Mouse (Mus musculus): ENCODE measurements around the gene Plaa. TPM values are rescaled to one million over a fixed set of nuclear protein-coding genes. Genes with fewer than 3 reads are reported as not detected.
A peak's percentile ranks its signal among the peaks of the same experiment; 100 is the strongest.

The Plaa gene
- polyA plus RNA-seq, 1 experiment from 2014 or later: 88.8 TPM

DNA sequence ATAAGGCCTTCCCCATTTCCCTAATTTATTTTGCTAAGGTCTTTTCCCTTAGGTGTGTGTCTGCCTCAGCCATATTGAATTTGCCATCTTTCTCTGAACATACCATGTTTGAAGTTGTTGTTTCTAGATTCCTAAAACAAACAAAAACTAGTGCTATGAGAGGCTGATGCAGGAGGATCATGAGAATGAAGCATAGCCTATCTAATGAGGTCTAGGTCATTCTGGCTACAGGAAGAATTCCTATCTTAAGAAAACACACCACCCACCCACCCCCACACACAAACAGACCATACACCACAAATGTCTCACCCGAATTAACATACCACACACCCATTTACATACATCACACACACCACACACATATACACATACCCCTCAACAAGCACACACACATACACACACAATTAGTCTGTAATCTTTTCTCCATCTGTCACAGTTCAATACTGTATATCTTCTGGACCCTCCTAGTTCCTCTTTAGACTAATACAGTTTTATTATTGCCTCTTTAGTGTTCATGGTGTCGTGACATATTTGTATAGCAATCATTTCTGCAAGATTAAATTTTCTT is 1.5 kb upstream of the Plaa start:
- DNase-seq (ENCODE audit: low spot score, missing footprints): no peak
- Histone ChIP-seq H3K27ac (ENCODE audit: low read depth, low read length) (no peak overlapping the region), H3K4me3 (ENCODE audit: low read depth, low read length) (no peak overlapping the region), H3K9ac (ENCODE audit: low read length) (no peak overlapping the region), H3K27me3 (ENCODE audit: control insufficient read depth, insufficient read depth, low read length) (no peaks in the 10 kb centered on the region), H3K9me3 (ENCODE audit: control insufficient read depth, low read length) (no peaks in the 10 kb centered on the region), H3K36me3 (ENCODE audit: control insufficient read depth, insufficient read depth, low read length) (no peaks in the 10 kb centered on the region), H3K4me2 (no peak overlapping the region), H3K4me1 (ENCODE audit: control insufficient read depth, insufficient read depth, low read length) (peaks cover 9% of the 10 kb centered on the region; the same call in 1 of the 2 replicates)
- WGBS: 90% methylated on average over 2 of the region's 2 CpGs
- ATAC-seq (ENCODE audit: low FRiP score): no peak

- WGBS: under 1% methylated on average over 33 of the region's 33 CpGs
- Histone ChIP-seq H3K27ac (ENCODE audit: low read depth, low read length) (peak overlapping the region; percentile 79), H3K4me1 (ENCODE audit: control insufficient read depth, insufficient read depth, low read length) (peaks cover 9% of the 10 kb centered on the region; the same call in 1 of the 2 replicates), H3K4me2 (peak overlapping the region; percentile 70), H3K9ac (ENCODE audit: low read length) (peak overlapping the region; percentile 93), H3K36me3 (ENCODE audit: control insufficient read depth, insufficient read depth, low read length) (no peaks in the 10 kb centered on the region), H3K27me3 (ENCODE audit: control insufficient read depth, insufficient read depth, low read length) (no peaks in the 10 kb centered on the region), H3K4me3 (ENCODE audit: low read depth, low read length) (peak overlapping the region; percentile 92), H3K9me3 (ENCODE audit: control insufficient read depth, low read length) (no peaks in the 10 kb centered on the region)
- ATAC-seq (ENCODE audit: low FRiP score): peak; percentile 88; the same call in 1 of the 2 replicates
- DNase-seq (ENCODE audit: low spot score, missing footprints): peak; percentile 94
Measured at GRCm38 (mm10) chr4:94602496-94603030, 481 bp downstream of the Plaa start.

DNA sequence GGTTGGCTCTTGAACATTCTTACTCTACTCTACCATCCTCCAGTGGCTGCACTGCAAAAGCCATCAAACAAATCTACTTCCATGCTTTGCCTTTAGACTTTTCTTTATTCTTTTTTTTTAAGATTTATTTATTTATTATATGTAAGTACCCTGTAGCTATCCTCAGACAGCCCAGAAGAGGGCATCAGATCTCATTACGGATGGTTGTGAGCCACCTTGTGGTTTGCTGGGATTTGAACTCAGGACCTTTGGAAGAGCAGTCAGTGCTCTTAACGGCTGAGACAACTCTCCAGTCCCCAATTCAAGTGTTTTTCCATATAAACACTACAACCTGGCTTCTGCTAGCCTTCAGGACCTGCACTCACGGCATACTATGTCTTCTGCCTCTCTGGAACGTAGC is 1.6 kb downstream of the Plaa start:
- peaks cover 9% of the 10 kb centered on the region; the same call in 1 of the 2 replicates for H3K4me1 ChIP-seq (ENCODE audit: control insufficient read depth, insufficient read depth, low read length)
- no peak overlapping the region for H3K4me2 ChIP-seq
- 93% methylated on average over 4 of the region's 4 CpGs for WGBS
- H3K9ac ChIP-seq (ENCODE audit: low read length): no peak overlapping the region
- no peaks in the 10 kb centered on the region for H3K36me3 ChIP-seq (ENCODE audit: control insufficient read depth, insufficient read depth, low read length)
- no peaks in the 10 kb centered on the region for H3K27me3 ChIP-seq (ENCODE audit: control insufficient read depth, insufficient read depth, low read length)
- ATAC-seq (ENCODE audit: low FRiP score): no peak
- DNase-seq (ENCODE audit: low spot score, missing footprints): no peak
- no peaks in the 10 kb centered on the region for H3K9me3 ChIP-seq (ENCODE audit: control insufficient read depth, low read length)
- no peak overlapping the region for H3K4me3 ChIP-seq (ENCODE audit: low read depth, low read length)
- H3K27ac ChIP-seq (ENCODE audit: low read depth, low read length): no peak overlapping the region

DNA sequence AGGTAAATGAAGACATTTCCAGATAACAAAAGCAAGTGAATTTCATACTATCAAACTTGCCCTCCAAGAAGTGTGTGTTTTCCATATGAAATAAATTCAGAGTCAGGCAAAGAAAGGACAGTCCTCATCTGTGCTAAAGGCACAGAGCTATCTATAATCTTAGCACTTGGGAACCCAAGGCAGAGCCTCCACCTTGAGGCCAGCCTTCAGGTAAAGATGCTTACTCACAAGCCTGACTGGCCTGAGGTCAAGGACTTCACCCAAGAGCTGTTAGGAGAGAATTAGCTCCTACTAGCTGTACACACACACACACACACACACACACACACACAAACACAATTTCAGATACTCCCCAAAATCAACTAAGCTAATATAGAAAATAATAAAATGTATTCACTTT is 10.3 kb downstream of the Plaa start:
- Histone ChIP-seq H3K9me3 (ENCODE audit: control insufficient read depth, low read length) (no peaks in the 10 kb centered on the region), H3K4me3 (ENCODE audit: low read depth, low read length) (no peak overlapping the region), H3K27ac (ENCODE audit: low read depth, low read length) (no peak overlapping the region), H3K27me3 (ENCODE audit: control insufficient read depth, insufficient read depth, low read length) (no peaks in the 10 kb centered on the region), H3K4me1 (ENCODE audit: control insufficient read depth, insufficient read depth, low read length) (no peaks in the 10 kb centered on the region), H3K4me2 (no peak overlapping the region), H3K36me3 (ENCODE audit: control insufficient read depth, insufficient read depth, low read length) (no peaks in the 10 kb centered on the region), H3K9ac (ENCODE audit: low read length) (no peak overlapping the region)
- no peak for ATAC-seq (ENCODE audit: low FRiP score)
- DNase-seq (ENCODE audit: low spot score, missing footprints): no peak

- no peaks in the 10 kb centered on the region for H3K36me3 ChIP-seq (ENCODE audit: control insufficient read depth, insufficient read depth, low read length)
- H3K4me1 ChIP-seq (ENCODE audit: control insufficient read depth, insufficient read depth, low read length): no peaks in the 10 kb centered on the region
- DNase-seq (ENCODE audit: low spot score, missing footprints) (no peak), ATAC-seq (ENCODE audit: low FRiP score) (no peak)
- H3K9me3 ChIP-seq (ENCODE audit: control insufficient read depth, low read length): no peaks in the 10 kb centered on the region
- 92% methylated on average over 4 of the region's 4 CpGs for WGBS
- H3K27ac ChIP-seq (ENCODE audit: low read depth, low read length): no peak overlapping the region
- H3K4me3 ChIP-seq (ENCODE audit: low read depth, low read length): no peak overlapping the region
- H3K4me2 ChIP-seq: no peak overlapping the region
- H3K27me3 ChIP-seq (ENCODE audit: control insufficient read depth, insufficient read depth, low read length): no peaks in the 10 kb centered on the region
- H3K9ac ChIP-seq (ENCODE audit: low read length): no peak overlapping the region
Measured at GRCm38 (mm10) chr4:94591765-94592381, 11.2 kb downstream of the Plaa start.

DNA sequence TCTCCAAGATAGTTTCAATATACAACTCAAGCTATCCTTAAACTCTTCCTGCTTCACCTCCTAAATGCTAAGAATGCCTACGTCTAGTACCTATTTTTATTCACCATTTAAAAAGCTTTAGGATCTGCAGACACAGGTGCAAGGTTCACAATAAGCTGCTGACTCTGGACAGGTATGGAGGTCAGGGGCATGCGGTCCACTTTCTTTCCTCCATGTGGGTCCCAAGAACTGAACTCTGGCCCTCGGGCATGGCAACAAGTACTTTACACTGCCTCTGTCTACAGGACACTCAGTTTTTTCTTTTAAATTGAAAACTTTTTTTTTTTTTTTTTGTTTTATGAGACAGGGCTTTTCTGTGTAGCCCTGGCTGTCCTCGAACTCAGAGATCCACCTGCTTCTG is 30.4 kb downstream of the Plaa start:
- ATAC-seq (ENCODE audit: low FRiP score): no peak

GRCm38 (mm10) chr4:94564297-94564696 is 38.7 kb downstream of the Plaa start:
- H3K36me3 ChIP-seq (ENCODE audit: control insufficient read depth, insufficient read depth, low read length): peaks cover 1% of the 10 kb centered on the region; the same call in 1 of the 2 replicates
- no peaks in the 10 kb centered on the region for H3K9me3 ChIP-seq (ENCODE audit: control insufficient read depth, low read length)
- H3K4me2 ChIP-seq: no peak overlapping the region
- no peaks in the 10 kb centered on the region for H3K4me1 ChIP-seq (ENCODE audit: control insufficient read depth, insufficient read depth, low read length)
- no peak overlapping the region for H3K27ac ChIP-seq (ENCODE audit: low read depth, low read length)
- H3K4me3 ChIP-seq (ENCODE audit: low read depth, low read length): no peak overlapping the region
- H3K9ac ChIP-seq (ENCODE audit: low read length): no peak overlapping the region
- no peak for ATAC-seq (ENCODE audit: low FRiP score)
- no peak for DNase-seq (ENCODE audit: low spot score, missing footprints)
- H3K27me3 ChIP-seq (ENCODE audit: control insufficient read depth, insufficient read depth, low read length): no peaks in the 10 kb centered on the region

More for the DNA sequence above, 30.4 kb downstream of the Plaa start:
- no peak overlapping the region for H3K4me3 ChIP-seq (ENCODE audit: low read depth, low read length)
- H3K9me3 ChIP-seq (ENCODE audit: control insufficient read depth, low read length): no peaks in the 10 kb centered on the region
- H3K36me3 ChIP-seq (ENCODE audit: control insufficient read depth, insufficient read depth, low read length): peaks cover 4% of the 10 kb centered on the region; the same call in 1 of the 2 replicates
- no peak for DNase-seq (ENCODE audit: low spot score, missing footprints)
- 95% methylated on average over 4 of the region's 4 CpGs for WGBS
- H3K4me2 ChIP-seq: no peak overlapping the region
- no peak overlapping the region for H3K27ac ChIP-seq (ENCODE audit: low read depth, low read length)
- H3K4me1 ChIP-seq (ENCODE audit: control insufficient read depth, insufficient read depth, low read length): no peaks in the 10 kb centered on the region
- no peak overlapping the region for H3K9ac ChIP-seq (ENCODE audit: low read length)
- no peaks in the 10 kb centered on the region for H3K27me3 ChIP-seq (ENCODE audit: control insufficient read depth, insufficient read depth, low read length)

GRCm38 (mm10) chr4:94561954-94562648 is 40.9 kb downstream of the Plaa start:
- DNase-seq (ENCODE audit: low spot score, missing footprints) (no peak), ATAC-seq (ENCODE audit: low FRiP score) (no peak)
- WGBS: 79% methylated on average over 7 of the region's 7 CpGs
- no peaks in the 10 kb centered on the region for H3K9me3 ChIP-seq (ENCODE audit: control insufficient read depth, low read length)
- H3K4me2 ChIP-seq: no peak overlapping the region
- H3K4me1 ChIP-seq (ENCODE audit: control insufficient read depth, insufficient read depth, low read length): no peaks in the 10 kb centered on the region
- no peaks in the 10 kb centered on the region for H3K36me3 ChIP-seq (ENCODE audit: control insufficient read depth, insufficient read depth, low read length)
- no peaks in the 10 kb centered on the region for H3K27me3 ChIP-seq (ENCODE audit: control insufficient read depth, insufficient read depth, low read length)
- no peak overlapping the region for H3K27ac ChIP-seq (ENCODE audit: low read depth, low read length)
- no peak overlapping the region for H3K9ac ChIP-seq (ENCODE audit: low read length)
- no peak overlapping the region for H3K4me3 ChIP-seq (ENCODE audit: low read depth, low read length)

DNA sequence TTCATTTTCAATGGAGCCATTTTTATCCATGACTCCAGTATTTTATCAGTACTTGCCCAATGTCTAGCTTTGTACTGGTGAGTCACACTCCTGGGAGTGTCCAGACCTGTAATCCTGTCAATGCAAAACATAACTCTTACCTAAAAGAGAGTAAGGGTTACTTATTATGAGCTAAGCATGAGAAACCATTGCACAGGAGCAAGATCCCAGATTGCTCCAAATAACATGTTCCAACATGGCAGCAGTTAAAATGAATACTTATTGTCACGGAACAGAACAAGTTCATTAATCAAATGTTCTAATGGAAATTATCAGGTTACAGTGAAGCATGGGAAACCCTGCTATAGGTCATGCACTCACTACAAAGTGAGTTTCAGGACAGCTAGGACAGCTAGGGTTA is 42.7 kb downstream of the Plaa start:
- H3K9me3 ChIP-seq (ENCODE audit: control insufficient read depth, low read length): no peaks in the 10 kb centered on the region
- H3K27ac ChIP-seq (ENCODE audit: low read depth, low read length): no peak overlapping the region
- no peak overlapping the region for H3K4me3 ChIP-seq (ENCODE audit: low read depth, low read length)
- ATAC-seq (ENCODE audit: low FRiP score): no peak
- H3K27me3 ChIP-seq (ENCODE audit: control insufficient read depth, insufficient read depth, low read length): no peaks in the 10 kb centered on the region
- no peak overlapping the region for H3K4me2 ChIP-seq
- no peak for DNase-seq (ENCODE audit: low spot score, missing footprints)
- H3K4me1 ChIP-seq (ENCODE audit: control insufficient read depth, insufficient read depth, low read length): peaks cover 5% of the 10 kb centered on the region
- H3K36me3 ChIP-seq (ENCODE audit: control insufficient read depth, insufficient read depth, low read length): no peaks in the 10 kb centered on the region
- WGBS: 78% methylated on average over 1 of the region's 1 CpGs
- no peak overlapping the region for H3K9ac ChIP-seq (ENCODE audit: low read length)
